Mouse (Mus musculus) left cerebral cortex, postnatal 25 days (tissue): ENCODE measurements at regions not wholly inside any gene's neighbourhood (a gene's known extent, or its start where the extent isn't known, plus 50 kb on each side); places are given as distances from the start of the nearest gene placed in this dataset.

ENCODE experiments used
- DNase-seq, 2 experiments: peaks; one replicate each; pipeline ENCODE4 v3.0.0; 2022; ENCODE audit warnings: low spot score in 2 of 2, mixed read lengths in 1 of 2
- intact Hi-C: fragments of 180-260 bp; cut with DNase I; formaldehyde crosslinking; loops from one replicate; pipeline ENCODE4 v1.15.1; 2025

GRCm38 (mm10) chr9:6617155-6617554, 347.5 kb upstream of the Ddi1 start:
- no peak for DNase-seq
- intact Hi-C loops: no loop called here

- intact Hi-C loops: no loop called here
These were observed 339.6 kb upstream of the Ddi1 start for GRCm38 (mm10) chr9:6609284-6609627.

GRCm38 (mm10) chr9:6608428-6609283, 339.0 kb upstream of the Ddi1 start:
- DNase-seq: no peak
- intact Hi-C loops: no loop called here

More at GRCm38 (mm10) chr9:6609284-6609627, 339.6 kb upstream of the Ddi1 start:
- DNase-seq: no peak
